Mouse (Mus musculus): Measurements from ENCODE around the gene Sstr5. TPM values are rescaled to one million over a fixed set of nuclear protein-coding genes. Genes with fewer than 3 reads are reported as not detected.

Sstr5 gene
- polyA plus RNA-seq, 1 experiment = not detected

DNA sequence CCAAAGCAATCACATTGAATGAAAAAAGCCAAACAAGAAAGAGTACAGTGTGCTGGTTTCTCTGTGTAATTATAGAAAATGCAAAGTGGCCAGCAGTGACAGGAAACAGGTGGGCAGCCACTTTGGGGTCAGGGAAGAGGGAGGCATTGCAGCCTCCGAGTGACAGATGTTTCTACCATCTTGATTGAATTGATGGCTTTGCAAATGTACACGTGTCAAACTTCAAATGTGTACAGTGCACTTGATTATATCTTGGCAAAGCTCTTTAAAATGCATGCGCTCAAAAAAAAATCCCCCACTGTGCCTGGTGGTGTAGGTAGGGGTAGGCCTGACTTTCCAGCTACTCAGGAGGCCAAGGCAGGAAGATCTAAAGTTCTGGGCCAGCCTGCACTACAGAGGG, 54.2 kb downstream of the Sstr5 start:
- Histone ChIP-seq H3K4me3 (ENCODE audit: insufficient read depth, poor library complexity, severe bottlenecking) (no peak overlapping the region), H3ac (ENCODE audit: control insufficient read depth, insufficient read length, low read depth) (no peak overlapping the region), H3K79me2 (ENCODE audit: control insufficient read depth, insufficient read depth) (no peaks in the 10 kb centered on the region), H3K36me3 (ENCODE audit: control insufficient read depth, insufficient read depth) (no peaks in the 10 kb centered on the region), H3K27me3 (ENCODE audit: control insufficient read depth, insufficient read depth, insufficient read length) (peaks cover 58% of the 10 kb centered on the region), H3K79me3 (ENCODE audit: low read depth) (no peaks in the 10 kb centered on the region)
- no peak for TF ChIP-seq CTCF (IDR thresholded peaks at IDR 0.05; ENCODE audit: control insufficient read depth, insufficient read depth, insufficient read length)
- TF ChIP-seq MYOD1 (IDR thresholded peaks at IDR 0.05; ENCODE audit: control insufficient read depth, insufficient read length, low read depth) = no peak
- no peak for TF ChIP-seq MAX (IDR thresholded peaks at IDR 0.05)
- no peak for TF ChIP-seq USF1 (IDR thresholded peaks at IDR 0.05; ENCODE audit: low read depth)
- no peak for TF ChIP-seq CEBPB (IDR thresholded peaks at IDR 0.05; ENCODE audit: low read depth)
- TF ChIP-seq FOSL1 (IDR thresholded peaks at IDR 0.05; ENCODE audit: insufficient read depth, low read length, poor library complexity, severe bottlenecking) = no peak
- TF ChIP-seq MYOG (IDR thresholded peaks at IDR 0.05; ENCODE audit: control insufficient read depth, extremely low read depth, insufficient read length) = no peak

DNA sequence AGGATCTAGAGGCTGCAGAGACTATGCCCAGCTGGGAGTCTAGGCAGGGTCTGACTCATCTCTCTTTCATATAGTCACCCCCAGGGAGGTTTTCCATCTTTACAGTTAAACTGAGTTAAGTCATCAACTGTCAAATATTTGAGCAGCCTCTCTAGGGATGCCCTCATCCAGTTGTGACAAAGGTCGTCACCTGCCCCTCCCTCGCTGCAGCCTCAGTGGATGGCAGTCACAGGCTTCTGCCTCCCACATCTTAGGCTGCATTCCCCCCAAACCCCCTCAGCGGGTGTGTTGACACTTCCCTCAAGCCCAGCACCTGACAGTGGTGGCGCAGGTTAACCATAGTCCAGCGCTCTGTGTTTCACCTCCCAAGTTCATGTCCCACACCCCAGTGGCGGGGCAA, 55.7 kb downstream of the Sstr5 start:
- Histone ChIP-seq H3K4me3 (ENCODE audit: insufficient read depth, poor library complexity, severe bottlenecking) (no peak overlapping the region), H3K79me2 (ENCODE audit: control insufficient read depth, insufficient read depth) (no peaks in the 10 kb centered on the region), H3K36me3 (ENCODE audit: control insufficient read depth, insufficient read depth) (no peaks in the 10 kb centered on the region), H3ac (ENCODE audit: control insufficient read depth, insufficient read length, low read depth) (no peak overlapping the region), H3K79me3 (ENCODE audit: low read depth) (no peaks in the 10 kb centered on the region), H3K27me3 (ENCODE audit: control insufficient read depth, insufficient read depth, insufficient read length) (peaks cover 52% of the 10 kb centered on the region)
- TF ChIP-seq CEBPB (IDR thresholded peaks at IDR 0.05; ENCODE audit: low read depth) (no peak), MYOG (IDR thresholded peaks at IDR 0.05; ENCODE audit: control insufficient read depth, extremely low read depth, insufficient read length) (no peak), MAX (IDR thresholded peaks at IDR 0.05) (no peak), CTCF (IDR thresholded peaks at IDR 0.05; ENCODE audit: control insufficient read depth, insufficient read depth, insufficient read length) (no peak), MYOD1 (IDR thresholded peaks at IDR 0.05; ENCODE audit: control insufficient read depth, insufficient read length, low read depth) (no peak), USF1 (IDR thresholded peaks at IDR 0.05; ENCODE audit: low read depth) (no peak), FOSL1 (IDR thresholded peaks at IDR 0.05; ENCODE audit: insufficient read depth, low read length, poor library complexity, severe bottlenecking) (no peak)

Other genes with a start within 250 kb of the Sstr5 start
- gene Baiap3, start 240.9 kb downstream of the Sstr5 start, polyA plus RNA-seq (2012; fragmentation: generic; extraction: Trizol) = 0.16 TPM
- gene Ube2i, start 222.7 kb downstream of the Sstr5 start, polyA plus RNA-seq (2012; fragmentation: generic; extraction: Trizol) = 405 TPM
- not detected for gene Prss34, start 198.9 kb downstream of the Sstr5 start, polyA plus RNA-seq (2012; fragmentation: generic; extraction: Trizol)
- not detected for gene Prss28, start 188.6 kb downstream of the Sstr5 start, polyA plus RNA-seq (2012; fragmentation: generic; extraction: Trizol)
- not detected for gene Prss29, start 178.6 kb downstream of the Sstr5 start, polyA plus RNA-seq (2012; fragmentation: generic; extraction: Trizol)
- 2.5 TPM for gene Tpsab1, start 151.7 kb downstream of the Sstr5 start, polyA plus RNA-seq (2012; fragmentation: generic; extraction: Trizol)
- gene Tpsb2, start 131.0 kb downstream of the Sstr5 start, polyA plus RNA-seq (2012; fragmentation: generic; extraction: Trizol) = not detected
- gene Tpsg1, start 128.0 kb downstream of the Sstr5 start, polyA plus RNA-seq (2012; fragmentation: generic; extraction: Trizol) = not detected
- gene Cacna1h, start 63.5 kb downstream of the Sstr5 start, polyA plus RNA-seq (2012; fragmentation: generic; extraction: Trizol) = not detected
- gene Tekt4, start 42.7 kb downstream of the Sstr5 start, polyA plus RNA-seq (2012; fragmentation: generic; extraction: Trizol) = not detected
- gene Sox8, start 73.4 kb upstream of the Sstr5 start, polyA plus RNA-seq (2012; fragmentation: generic; extraction: Trizol) = 0.99 TPM
- 14.0 TPM for gene Lmf1, start 81.8 kb upstream of the Sstr5 start, polyA plus RNA-seq (2012; fragmentation: generic; extraction: Trizol)
- not detected for gene Gng13, start 219.9 kb upstream of the Sstr5 start, polyA plus RNA-seq (2012; fragmentation: generic; extraction: Trizol)
- 22.8 TPM for gene Chtf18, start 230.1 kb upstream of the Sstr5 start, polyA plus RNA-seq (2012; fragmentation: generic; extraction: Trizol)
- 20.7 TPM for gene Rpusd1, start 230.4 kb upstream of the Sstr5 start, polyA plus RNA-seq (2012; fragmentation: generic; extraction: Trizol)
- gene Mslnl, start 238.8 kb upstream of the Sstr5 start, polyA plus RNA-seq (2012; fragmentation: generic; extraction: Trizol) = not detected